Mouse (Mus musculus): ENCODE results near the gene Ep400. TPM values are rescaled to one million over a fixed set of nuclear protein-coding genes. Genes with fewer than 3 reads are reported as not detected.

The Ep400 gene
- total RNA-seq, 2 experiments from 2014 or later, result 21.2 to 24.9 TPM

- no peak for DNase-seq (ENCODE audit: low spot score)
Measured at GRCm38 (mm10) chr5:110665486-110666121, 104.9 kb downstream of the Ep400 start.

GRCm38 (mm10) chr5:110664750-110665269, 105.7 kb downstream of the Ep400 start:
- no peak for DNase-seq (ENCODE audit: low spot score)

- no peak for DNase-seq (ENCODE audit: low spot score)
Measured at GRCm38 (mm10) chr5:110664041-110664440, 106.5 kb downstream of the Ep400 start.

GRCm38 (mm10) chr5:110659682-110660081, 110.8 kb downstream of the Ep400 start:
- DNase-seq (ENCODE audit: low spot score), result no peak

GRCm38 (mm10) chr5:110653686-110654085, 116.8 kb downstream of the Ep400 start:
- no peak for DNase-seq (ENCODE audit: low spot score)

- peak; percentile 93 for DNase-seq (ENCODE audit: low spot score)
Measured at GRCm38 (mm10) chr5:110652719-110653648, 117.5 kb downstream of the Ep400 start, which contains the start of the genes Noc4l and Ddx51. TSS of gene Noc4l (minus strand) at chr5:110653417. TSS of gene Ddx51 (plus strand) at chr5:110653451.

- no peak for DNase-seq (ENCODE audit: low spot score)
Measured at GRCm38 (mm10) chr5:110646377-110646776, 124.1 kb downstream of the Ep400 start.

GRCm38 (mm10) chr5:110639459-110639858, 131.1 kb downstream of the Ep400 start:
- peak; percentile 68 for DNase-seq (ENCODE audit: low spot score)

GRCm38 (mm10) chr5:110638306-110639074, 132.0 kb downstream of the Ep400 start:
- no peak for DNase-seq (ENCODE audit: low spot score)

GRCm38 (mm10) chr5:110635951-110636707, 134.4 kb downstream of the Ep400 start:
- no peak for DNase-seq (ENCODE audit: low spot score)

- DNase-seq (ENCODE audit: low spot score), result no peak
Measured at GRCm38 (mm10) chr5:110629525-110630120, 140.9 kb downstream of the Ep400 start.

- no peak for DNase-seq (ENCODE audit: low spot score)
Measured at GRCm38 (mm10) chr5:110628156-110628555, 142.4 kb downstream of the Ep400 start.

GRCm38 (mm10) chr5:110627351-110627750, 143.2 kb downstream of the Ep400 start:
- DNase-seq (ENCODE audit: low spot score), result no peak

- no peak for DNase-seq (ENCODE audit: low spot score)
Measured at GRCm38 (mm10) chr5:110624319-110624718, 146.2 kb downstream of the Ep400 start.

- no peak for DNase-seq (ENCODE audit: low spot score)
Measured at GRCm38 (mm10) chr5:110619226-110619625, 151.3 kb downstream of the Ep400 start.

Small RNA genes lying within 50 kb of the gene (microRNA-seq; reads per million reads assigned to microRNA genes)
- gene Mir7026, result not detected

Other genes with a start within 250 kb of the Ep400 start
- not detected for gene Galnt9, start 226.4 kb downstream of the Ep400 start, total RNA-seq (2021)
- 10 to 100 TPM; 14.1 to 15.4 TPM for gene Noc4l, start 117.3 kb downstream of the Ep400 start, total RNA-seq (2021)
- 1 to 10 TPM; 6.0 to 8.5 TPM for gene Ddx51, start 117.3 kb downstream of the Ep400 start, total RNA-seq (2021)
- gene Pus1, start 9.9 kb upstream of the Ep400 start, total RNA-seq (2021), result 10 to 100 TPM; 10.7 to 11.4 TPM
- gene Ulk1, start 39.4 kb upstream of the Ep400 start, total RNA-seq (2021), result 10 to 100 TPM; 57.4 to 66.1 TPM
- gene Hscb, start 69.1 kb upstream of the Ep400 start, total RNA-seq (2021), result 10 to 100 TPM; 11.8 to 15.6 TPM
- gene Chek2, start 69.3 kb upstream of the Ep400 start, total RNA-seq (2021), result under 1 TPM; 0.76 to 0.80 TPM
- gene Ttc28, start 109.1 kb upstream of the Ep400 start, total RNA-seq (2021), result 10 to 100 TPM; 12.3 to 13.2 TPM

All from gastrocnemius, adult 18-20 months (tissue).